Mouse (Mus musculus) brain, embryonic 14.5 days (tissue): ENCODE measurements around the gene Tmub1.

ENCODE experiments used
- CTCF ChIP-seq: fragments of 200-500 bp; IDR thresholded peaks from 2 replicates; pipeline ENCODE4 v1.5.1; 2012; ENCODE audit warnings: inconsistent platforms, mild to moderate bottlenecking, moderate library complexity, borderline replicate concordance; ENCODE audit not compliant: insufficient read depth, insufficient read length; ENCODE audit errors: extremely low read depth
- POLR2A ChIP-seq: fragments of 200-500 bp; IDR thresholded peaks from 2 replicates; pipeline ENCODE4 v1.6.1; 2012; ENCODE audit warnings: mild to moderate bottlenecking, inconsistent platforms, borderline replicate concordance; ENCODE audit not compliant: poor library complexity, insufficient read depth, insufficient read length, severe bottlenecking; ENCODE audit errors: extremely low read depth

DNA sequence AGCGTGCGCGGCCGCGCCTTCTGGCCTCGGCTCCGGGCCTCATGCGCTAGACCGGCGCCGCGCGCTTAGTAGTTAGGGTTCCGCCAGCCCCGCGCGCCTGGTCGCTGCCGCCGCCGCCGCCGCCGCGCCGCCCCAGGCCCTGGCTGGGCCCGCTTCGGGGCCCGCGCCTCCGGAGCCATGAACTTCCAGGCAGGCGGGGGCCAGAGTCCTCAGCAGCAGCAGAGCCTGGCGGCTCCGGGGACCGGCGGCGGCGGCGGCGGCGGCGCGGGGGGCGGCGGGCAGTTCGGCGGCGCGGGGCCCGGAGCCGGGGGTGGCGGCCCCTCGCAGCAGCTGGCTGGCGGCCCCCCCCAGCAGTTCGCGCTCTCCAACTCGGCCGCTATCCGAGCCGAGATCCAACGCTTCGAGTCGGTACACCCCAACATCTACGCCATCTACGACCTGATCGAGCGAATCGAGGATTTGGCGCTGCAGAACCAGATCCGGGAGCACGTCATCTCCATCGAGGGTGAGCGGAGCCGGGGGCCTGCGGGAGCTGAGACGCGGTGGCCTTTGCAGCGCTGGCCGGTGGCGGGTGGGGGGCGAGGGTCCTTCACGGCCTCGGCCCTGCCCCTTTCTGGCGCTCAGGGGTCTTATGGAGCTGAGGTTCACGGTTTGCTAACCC, 4.5 kb upstream of the Tmub1 start, which contains the start of gene Agap3:
- no peak for TF ChIP-seq CTCF
- TF ChIP-seq POLR2A: no peak
